Mouse (Mus musculus) small intestine, adult 2 months (tissue): Measurements from ENCODE around the gene Dyrk1b.
"Not testable (repeated sequence)": the region's sequence is repeated elsewhere in the genome, so short reads cannot be mapped to it uniquely, and the experiment has no call there.

Experiments used
- CTCF ChIP-seq: fragments of 200-500 bp; IDR thresholded peaks from 2 replicates; pipeline ENCODE4 v1.5.1; 2012; ENCODE audit warnings: low read depth, mild to moderate bottlenecking, control low read depth, inconsistent platforms, low read length, moderate library complexity, mixed read lengths; ENCODE audit not compliant: insufficient replicate concordance, insufficient read length; ENCODE audit errors: extremely low read depth
- POLR2A ChIP-seq: fragments of 200-500 bp; IDR thresholded peaks from 2 replicates; pipeline ENCODE4 v1.6.1; 2012; ENCODE audit warnings: low read depth, mild to moderate bottlenecking, control low read depth, inconsistent platforms, low read length, moderate library complexity

DNA sequence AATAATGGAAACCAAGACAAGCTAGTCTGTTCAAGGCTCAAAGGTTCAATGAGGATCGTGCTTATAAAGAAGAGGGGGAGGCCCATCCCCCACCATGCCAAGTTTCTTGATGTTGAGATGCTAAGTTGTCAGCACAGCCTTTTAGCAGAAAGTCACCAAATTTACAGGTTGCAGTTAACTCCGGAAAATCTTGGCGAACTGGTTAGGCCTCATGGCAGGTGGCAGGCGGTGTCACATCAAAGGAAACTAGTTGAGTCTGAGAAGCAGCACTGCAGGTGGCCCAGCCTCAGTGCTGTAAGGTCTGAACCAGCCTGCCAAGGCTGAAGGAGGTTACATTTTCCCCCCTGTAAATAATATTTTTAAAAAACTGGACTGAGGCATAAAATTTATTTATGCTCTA, 47.6 kb downstream of the Dyrk1b start:
- not testable (repeated sequence) for TF ChIP-seq CTCF, POLR2A
